Mouse (Mus musculus) limb, embryonic 15.5 days (tissue): ENCODE results near the gene Zscan18. TPM values are rescaled to one million over a fixed set of nuclear protein-coding genes. Genes with fewer than 3 reads are reported as not detected.

ENCODE experiments used
- ATAC-seq: fragments of 200-750 bp; cut with Nextera tagmentation; 2 replicates; pipeline ENCODE4 v1.8.0; 2017; ENCODE audit warnings: low read depth, moderate TSS enrichment; ENCODE audit not compliant: insufficient number of reproducible peaks, low FRiP score, low TSS enrichment
- H3K27ac ChIP-seq: fragments of 300-500 bp; sonication (generic); 2 replicates; pipeline ENCODE4 v1.5.1; 2015; ENCODE audit warnings: moderate library complexity, mild to moderate bottlenecking, inconsistent platforms
- H3K27me3 ChIP-seq: fragments of 300-500 bp; sonication (generic); 2 replicates; pipeline ENCODE4 v1.6.1; 2015; ENCODE audit warnings: inconsistent platforms
- H3K36me3 ChIP-seq: fragments of 300-500 bp; sonication (generic); 2 replicates; pipeline ENCODE4 v1.6.1; 2015; ENCODE audit warnings: inconsistent platforms
- H3K4me1 ChIP-seq: fragments of 300-500 bp; sonication (generic); 2 replicates; pipeline ENCODE4 v1.6.1; 2015; ENCODE audit warnings: inconsistent platforms
- H3K4me2 ChIP-seq: fragments of 300-500 bp; sonication (generic); 2 replicates; pipeline ENCODE4 v1.6.1; 2015; ENCODE audit warnings: mild to moderate bottlenecking, inconsistent platforms
- H3K4me3 ChIP-seq: fragments of 300-500 bp; sonication (generic); 2 replicates; pipeline ENCODE4 v1.5.1; 2015; ENCODE audit warnings: mild to moderate bottlenecking, inconsistent platforms
- H3K9ac ChIP-seq: fragments of 300-500 bp; sonication (generic); 2 replicates; pipeline ENCODE4 v1.6.1; 2015; ENCODE audit warnings: inconsistent platforms
- H3K9me3 ChIP-seq: fragments of 300-500 bp; sonication (generic); 2 replicates; pipeline ENCODE4 v1.6.1; 2016; ENCODE audit warnings: inconsistent platforms
- WGBS: fragments of 180-500 bp; shearing (Covaris S2); methylation state at CpG from one replicate; pipeline ENCODE4 v1.1.7; 2015; 5-methylcytosine and 5-hydroxymethylcytosine counted together
- polyA plus RNA-seq: library from polyadenylated mRNA; unstranded; fragments of >200 nt; fragmentation: Nextera tagmentation; extraction: Ambion mirVana; gene quantifications from 2 replicates; pipeline ENCODE4 v1.2.1, GENCODE M21; 2015

Zscan18 gene
- polyA plus RNA-seq, 1 experiment from 2014 or later, result 10.0 TPM

DNA sequence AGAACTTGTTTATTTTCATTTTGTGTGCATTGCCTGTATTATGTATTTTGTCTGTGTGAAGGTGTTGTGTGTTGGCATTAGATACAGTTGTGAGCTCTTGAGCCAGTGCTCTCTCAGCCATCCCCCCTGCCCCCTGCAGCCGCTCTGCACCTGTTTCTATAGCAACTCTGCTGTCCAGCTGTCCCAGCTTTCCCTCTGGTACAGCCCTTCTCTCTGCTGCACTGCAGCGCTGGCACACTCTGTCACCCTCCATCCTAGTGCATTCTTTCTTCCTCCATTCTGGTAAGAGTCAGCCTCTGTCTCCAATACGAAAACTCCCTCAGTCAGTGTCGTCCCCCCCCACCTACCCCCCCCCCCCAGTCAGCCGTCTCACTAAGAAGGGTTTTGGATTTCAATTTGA is 15.4 kb downstream of the Zscan18 start:
- H3K9ac ChIP-seq, result no peak overlapping the region
- no peaks in the 10 kb centered on the region for H3K27me3 ChIP-seq
- no peak overlapping the region for H3K4me2 ChIP-seq
- no peak overlapping the region for H3K27ac ChIP-seq
- WGBS, result 35% methylated on average over 5 of the region's 5 CpGs
- no peaks in the 10 kb centered on the region for H3K36me3 ChIP-seq
- no peaks in the 10 kb centered on the region for H3K9me3 ChIP-seq
- ATAC-seq, result no peak
- H3K4me3 ChIP-seq, result no peak overlapping the region
- no peaks in the 10 kb centered on the region for H3K4me1 ChIP-seq

GRCm38 (mm10) chr7:12787333-12787732 is 16.1 kb downstream of the Zscan18 start:
- Histone ChIP-seq H3K4me3 (no peak overlapping the region), H3K36me3 (no peaks in the 10 kb centered on the region), H3K4me2 (no peak overlapping the region), H3K27ac (no peak overlapping the region), H3K4me1 (no peaks in the 10 kb centered on the region), H3K9me3 (no peaks in the 10 kb centered on the region), H3K9ac (no peak overlapping the region), H3K27me3 (no peaks in the 10 kb centered on the region)
- ATAC-seq, result no peak
- WGBS, result 71% methylated on average over 6 of the region's 6 CpGs

- WGBS, result under 1% methylated on average over 55 of the region's 57 CpGs
These were observed 23.1 kb downstream of the Zscan18 start for GRCm38 (mm10) chr7:12780151-12780830.

DNA sequence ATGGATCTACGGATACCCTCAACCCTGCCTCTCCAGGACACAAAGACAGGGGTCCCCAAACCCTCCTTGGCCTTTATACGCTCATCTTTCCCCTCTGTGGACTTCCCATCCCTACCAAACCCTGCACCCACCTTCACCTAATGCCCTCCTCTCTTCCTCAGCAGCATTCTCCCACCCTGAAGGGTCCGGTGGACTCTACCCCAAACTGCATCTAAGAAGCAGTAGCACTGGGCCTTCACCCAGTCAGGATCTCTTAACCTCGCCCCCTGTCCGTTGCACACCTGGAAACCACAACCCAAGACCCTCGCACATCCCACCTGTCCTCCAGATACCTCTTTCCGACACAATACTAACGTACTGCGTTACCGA is 23.7 kb downstream of the Zscan18 start:
- H3K9me3 ChIP-seq, result no peaks in the 10 kb centered on the region
- ATAC-seq, result no peak
- H3K9ac ChIP-seq, result peak overlapping the region; percentile 76; the same call in 1 of the 2 replicates
- peaks cover 12% of the 10 kb centered on the region for H3K4me1 ChIP-seq
- WGBS, result 19% methylated on average over 10 of the region's 10 CpGs
- H3K4me2 ChIP-seq, result peak overlapping the region; percentile 97
- H3K36me3 ChIP-seq, result peaks cover 7% of the 10 kb centered on the region
- H3K4me3 ChIP-seq, result peak overlapping the region; percentile 67
- H3K27me3 ChIP-seq, result no peaks in the 10 kb centered on the region
- H3K27ac ChIP-seq, result no peak overlapping the region

More at GRCm38 (mm10) chr7:12780151-12780830, 23.1 kb downstream of the Zscan18 start:
- Histone ChIP-seq H3K27ac (0 out of 2 replicates have a peak overlapping the region, but pooled peaks have one; percentile 27), H3K27me3 (no peaks in the 10 kb centered on the region), H3K4me2 (peak overlapping the region; percentile 97), H3K4me3 (peak overlapping the region; percentile 67), H3K4me1 (peaks cover 12% of the 10 kb centered on the region), H3K9ac (peak overlapping the region; percentile 76), H3K36me3 (peaks cover 2% of the 10 kb centered on the region), H3K9me3 (no peaks in the 10 kb centered on the region)
- ATAC-seq, result peak; percentile 90

DNA sequence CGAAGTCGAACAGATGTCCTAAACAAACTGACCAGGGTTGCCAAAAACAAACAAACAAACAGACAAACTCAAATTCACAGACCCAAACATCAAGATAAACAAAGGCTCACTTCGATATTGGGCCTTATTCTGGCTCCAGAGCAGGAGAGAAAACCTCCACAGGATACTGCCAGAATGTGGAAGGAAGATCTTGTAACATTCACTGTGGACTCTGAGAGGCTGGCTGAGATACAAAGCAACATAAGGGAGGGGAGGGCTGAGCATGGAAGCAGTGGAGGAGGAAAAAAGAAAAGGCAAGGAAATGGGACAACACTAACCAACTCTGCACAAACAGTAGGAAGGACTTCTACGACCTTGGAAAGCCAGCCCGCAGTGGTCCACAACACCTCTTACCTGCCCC is 24.3 kb downstream of the Zscan18 start:
- Histone ChIP-seq H3K27me3 (no peaks in the 10 kb centered on the region), H3K4me2 (peak overlapping the region; percentile 97; the same call in 1 of the 2 replicates), H3K9ac (no peak overlapping the region), H3K36me3 (peaks cover 13% of the 10 kb centered on the region), H3K27ac (no peak overlapping the region), H3K4me1 (peaks cover 12% of the 10 kb centered on the region), H3K4me3 (peak overlapping the region; percentile 67; the same call in 1 of the 2 replicates), H3K9me3 (no peaks in the 10 kb centered on the region)
- WGBS, result 90% methylated on average over 5 of the region's 5 CpGs
- no peak for ATAC-seq

DNA sequence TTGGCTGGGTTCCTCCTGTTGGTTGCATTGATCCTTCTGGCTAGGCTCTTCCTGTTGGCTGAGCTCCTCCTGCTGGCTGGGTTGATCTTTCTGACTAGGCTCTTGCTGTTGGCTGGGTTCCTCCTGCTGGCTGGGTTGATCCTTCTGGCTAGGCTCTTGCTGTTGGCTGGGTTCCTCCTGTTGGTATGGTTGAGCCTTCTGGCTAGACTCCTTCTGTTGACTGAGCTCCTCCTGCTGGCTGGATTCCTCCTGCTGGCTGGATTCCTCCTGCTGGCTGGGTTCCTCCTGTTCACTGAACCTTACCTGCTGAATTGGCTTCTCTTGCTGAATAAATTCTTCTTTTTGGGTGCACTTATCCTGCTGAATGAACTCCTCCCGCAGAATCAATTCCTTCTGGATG is 28.8 kb downstream of the Zscan18 start:
- H3K9ac ChIP-seq, result no peak overlapping the region
- no peak for ATAC-seq
- H3K36me3 ChIP-seq, result peaks cover 51% of the 10 kb centered on the region
- no peak overlapping the region for H3K27ac ChIP-seq
- H3K9me3 ChIP-seq, result no peaks in the 10 kb centered on the region
- 90% methylated on average over 1 of the region's 1 CpGs for WGBS
- H3K4me2 ChIP-seq, result no peak overlapping the region
- no peaks in the 10 kb centered on the region for H3K27me3 ChIP-seq
- no peak overlapping the region for H3K4me3 ChIP-seq
- H3K4me1 ChIP-seq, result peaks cover 6% of the 10 kb centered on the region

GRCm38 (mm10) chr7:12774111-12774510 is 29.3 kb downstream of the Zscan18 start:
- H3K4me3 ChIP-seq, result no peak overlapping the region
- H3K36me3 ChIP-seq, result peaks cover 56% of the 10 kb centered on the region
- no peaks in the 10 kb centered on the region for H3K9me3 ChIP-seq
- no peak for ATAC-seq
- no peak overlapping the region for H3K9ac ChIP-seq
- no peak overlapping the region for H3K27ac ChIP-seq
- 91% methylated on average over 9 of the region's 9 CpGs for WGBS
- no peak overlapping the region for H3K4me2 ChIP-seq
- H3K4me1 ChIP-seq, result 0 out of 2 replicates have a peak, but pooled peaks cover under 1% of the 10 kb centered on the region
- no peaks in the 10 kb centered on the region for H3K27me3 ChIP-seq

DNA sequence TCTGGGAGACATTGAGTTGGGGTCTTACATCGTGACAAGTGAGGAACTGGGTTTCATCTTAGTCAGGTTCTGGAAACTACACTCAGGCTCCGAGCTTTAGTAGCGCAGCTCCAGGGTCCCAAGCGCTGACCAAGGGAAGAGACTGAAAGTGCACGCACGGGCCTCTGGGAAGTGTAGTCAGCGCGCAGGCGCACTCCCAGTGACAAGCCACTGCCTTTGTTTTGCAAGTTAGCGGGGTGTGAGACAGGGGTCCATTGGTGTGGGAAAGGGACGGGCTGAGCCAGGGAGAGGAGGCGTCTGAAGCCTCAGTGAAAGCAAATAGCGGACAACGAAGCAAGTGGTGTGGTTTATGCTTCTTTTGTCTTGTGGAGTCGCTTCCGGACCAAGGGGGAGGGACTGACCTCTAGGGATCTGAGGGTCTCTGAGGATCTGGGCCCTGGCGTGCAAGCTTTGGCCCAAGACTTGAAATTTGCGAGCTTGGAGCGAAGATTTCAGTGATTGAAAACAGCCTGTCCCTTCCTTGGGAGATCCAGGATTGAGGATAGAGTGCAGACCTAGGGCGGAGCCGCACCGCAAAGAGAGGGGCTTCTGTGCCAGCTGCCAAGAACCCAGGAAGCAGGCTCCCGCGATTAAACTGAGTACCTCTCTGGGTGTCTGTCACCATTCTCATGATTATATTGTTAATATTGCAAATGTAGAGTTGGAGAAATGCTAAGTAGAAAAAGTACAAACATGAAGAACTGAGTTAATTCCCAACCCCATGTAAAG is 53.8 kb downstream of the Zscan18 start:
- Histone ChIP-seq H3K27me3 (no peaks in the 10 kb centered on the region), H3K9me3 (no peaks in the 10 kb centered on the region), H3K9ac (no peak overlapping the region), H3K36me3 (no peaks in the 10 kb centered on the region), H3K4me1 (no peaks in the 10 kb centered on the region), H3K27ac (no peak overlapping the region), H3K4me2 (peak overlapping the region; percentile 5; the same call in 1 of the 2 replicates), H3K4me3 (peak overlapping the region; percentile 20)
- ATAC-seq, result no peak
- 70% methylated on average over 24 of the region's 24 CpGs for WGBS

DNA sequence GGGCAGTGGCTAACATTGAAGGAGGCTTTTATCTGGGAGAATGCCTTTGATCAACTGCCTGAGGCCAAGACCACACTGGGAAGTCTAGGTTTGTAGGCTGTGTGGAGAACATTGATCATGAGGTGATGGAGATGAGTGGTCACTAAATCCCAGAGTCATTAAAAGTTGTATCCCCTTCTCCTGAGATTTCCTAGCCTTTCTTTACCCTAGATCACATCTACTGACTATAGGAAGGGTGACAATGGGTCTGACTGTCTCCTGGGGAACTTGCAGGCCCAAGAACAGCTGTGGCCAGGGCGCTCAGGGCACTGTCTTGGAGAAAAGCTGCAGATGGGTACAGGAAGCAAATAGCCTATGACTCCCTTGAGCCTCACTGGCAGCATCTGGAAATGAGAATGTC is 68.5 kb downstream of the Zscan18 start, which contains the start of gene Vmn2r56:
TSS of gene Vmn2r56 (minus strand) at position 101 of the 400 bp plus-strand sequence.
- no peak within 1 kb of the TSS for H3K27ac ChIP-seq
- H3K9ac ChIP-seq, result no peak within 1 kb of the TSS
- WGBS, result 52% methylated on average over 1 of the region's 1 CpGs
- no peak within 1 kb of the TSS for H3K4me3 ChIP-seq
- H3K4me1 ChIP-seq, result no peaks in the 10 kb centered on the region
- no peak for ATAC-seq
- H3K4me2 ChIP-seq, result no peak within 1 kb of the TSS
- no peaks in the 10 kb centered on the region for H3K9me3 ChIP-seq
- no peaks in the 10 kb centered on the region for H3K36me3 ChIP-seq
- H3K27me3 ChIP-seq, result no peaks in the 10 kb centered on the region

Other genes with a start within 250 kb of the Zscan18 start
- 0.01 TPM in 1 of 2 replicates, not detected in the other for gene Vmn2r53, start 194.8 kb downstream of the Zscan18 start, polyA plus RNA-seq
- not detected in 2 replicates for gene Vmn2r54, start 163.3 kb downstream of the Zscan18 start, polyA plus RNA-seq
- gene Vmn2r55, start 118.6 kb downstream of the Zscan18 start, polyA plus RNA-seq, result not detected in 2 replicates
- gene Vmn2r56, start 68.6 kb downstream of the Zscan18 start, polyA plus RNA-seq, result not detected in 2 replicates
- gene Zfp329, start 15.2 kb upstream of the Zscan18 start, polyA plus RNA-seq, result 11.5 and 14.6 TPM in 2 replicates
- gene Zfp110, start 31.1 kb upstream of the Zscan18 start, polyA plus RNA-seq, result 40.7 and 41.2 TPM in 2 replicates
- gene Zfp128, start 77.5 kb upstream of the Zscan18 start, polyA plus RNA-seq, result 4.5 and 4.9 TPM in 2 replicates
- gene Zscan22, start 94.2 kb upstream of the Zscan18 start, polyA plus RNA-seq, result 17.3 and 17.7 TPM in 2 replicates
- gene Rps5, start 118.7 kb upstream of the Zscan18 start, polyA plus RNA-seq, result 887 and 1,056 TPM in 2 replicates
- 1.9 and 3.0 TPM in 2 replicates for gene Rnf225, start 123.8 kb upstream of the Zscan18 start, polyA plus RNA-seq
- 13.3 and 13.5 TPM in 2 replicates for gene Zfp324, start 162.2 kb upstream of the Zscan18 start, polyA plus RNA-seq
- gene Zfp446, start 174.2 kb upstream of the Zscan18 start, polyA plus RNA-seq, result 7.4 and 7.8 TPM in 2 replicates
- gene Slc27a5, start 194.6 kb upstream of the Zscan18 start, polyA plus RNA-seq, result 0.07 and 0.20 TPM in 2 replicates
- gene Trim28, start 195.5 kb upstream of the Zscan18 start, polyA plus RNA-seq, result 189 and 243 TPM in 2 replicates
- 23.7 and 25.2 TPM in 2 replicates for gene Zbtb45, start 206.4 kb upstream of the Zscan18 start, polyA plus RNA-seq
- gene Chmp2a, start 231.2 kb upstream of the Zscan18 start, polyA plus RNA-seq, result 179 and 185 TPM in 2 replicates
- 102 and 104 TPM in 2 replicates for gene Ube2m, start 234.6 kb upstream of the Zscan18 start, polyA plus RNA-seq